Mouse (Mus musculus): Measurements from ENCODE around the gene Wdr6. TPM values are rescaled to one million over a fixed set of nuclear protein-coding genes. Genes with fewer than 3 reads are reported as not detected.

Gene Wdr6
- polyA plus RNA-seq, 1 experiment from 2014 or later = 64.4 TPM

- H3K9me3 ChIP-seq (ENCODE audit: control insufficient read depth, low read length) = no peaks in the 10 kb centered on the region
- H3K9ac ChIP-seq (ENCODE audit: low read depth, low read length) = no peak overlapping the region
- H3K27me3 ChIP-seq (replicated peaks; ENCODE audit: control insufficient read depth, insufficient read depth, low read length) = no peaks in the 10 kb centered on the region
- no peak overlapping the region for H3K27ac ChIP-seq (ENCODE audit: low read length)
- ATAC-seq = no peak
- 83% methylated on average over 37 of the region's 37 CpGs for WGBS
- H3K4me1 ChIP-seq (ENCODE audit: control insufficient read depth, insufficient read depth, low read length) = peaks cover 36% of the 10 kb centered on the region
- H3K4me3 ChIP-seq (ENCODE audit: low read length) = no peak overlapping the region
- no peak overlapping the region for H3K4me2 ChIP-seq (ENCODE audit: low read depth, low read length)
- H3K36me3 ChIP-seq (ENCODE audit: control insufficient read depth, insufficient read depth, low read length) = peaks cover 19% of the 10 kb centered on the region
Measured at GRCm38 (mm10) chr9:108575321-108576297, 2.9 kb downstream of the Wdr6 start.

- no peaks in the 10 kb centered on the region for H3K9me3 ChIP-seq (ENCODE audit: control insufficient read depth, low read length)
- WGBS = 88% methylated on average over 12 of the region's 12 CpGs
- H3K27me3 ChIP-seq (replicated peaks; ENCODE audit: control insufficient read depth, insufficient read depth, low read length) = no peaks in the 10 kb centered on the region
- no peak overlapping the region for H3K9ac ChIP-seq (ENCODE audit: low read depth, low read length)
- H3K27ac ChIP-seq (ENCODE audit: low read length) = no peak overlapping the region
- ATAC-seq = no peak
- H3K4me1 ChIP-seq (ENCODE audit: control insufficient read depth, insufficient read depth, low read length) = peaks cover 40% of the 10 kb centered on the region
- no peak overlapping the region for H3K4me3 ChIP-seq (ENCODE audit: low read length)
- H3K36me3 ChIP-seq (ENCODE audit: control insufficient read depth, insufficient read depth, low read length) = peaks cover 19% of the 10 kb centered on the region
- H3K4me2 ChIP-seq (ENCODE audit: low read depth, low read length) = no peak overlapping the region
Measured at GRCm38 (mm10) chr9:108574921-108575320, 3.6 kb downstream of the Wdr6 start.

GRCm38 (mm10) chr9:108573774-108574690, 4.5 kb downstream of the Wdr6 start:
- 55% methylated on average over 26 of the region's 26 CpGs for WGBS

GRCm38 (mm10) chr9:108572321-108572720, 6.2 kb downstream of the Wdr6 start:
- Histone ChIP-seq H3K4me3 (ENCODE audit: low read length) (no peak overlapping the region), H3K9me3 (ENCODE audit: control insufficient read depth, low read length) (no peaks in the 10 kb centered on the region), H3K4me2 (ENCODE audit: low read depth, low read length) (no peak overlapping the region), H3K36me3 (ENCODE audit: control insufficient read depth, insufficient read depth, low read length) (peaks cover 19% of the 10 kb centered on the region), H3K27me3 (replicated peaks; ENCODE audit: control insufficient read depth, insufficient read depth, low read length) (no peaks in the 10 kb centered on the region), H3K27ac (ENCODE audit: low read length) (no peak overlapping the region), H3K4me1 (ENCODE audit: control insufficient read depth, insufficient read depth, low read length) (peaks cover 33% of the 10 kb centered on the region), H3K9ac (ENCODE audit: low read depth, low read length) (no peak overlapping the region)
- 73% methylated on average over 10 of the region's 10 CpGs for WGBS
- ATAC-seq = no peak

More at GRCm38 (mm10) chr9:108573774-108574690, 4.5 kb downstream of the Wdr6 start:
- Histone ChIP-seq H3K27ac (ENCODE audit: low read length) (no peak overlapping the region), H3K4me3 (ENCODE audit: low read length) (no peak overlapping the region), H3K4me2 (ENCODE audit: low read depth, low read length) (no peak overlapping the region), H3K9me3 (ENCODE audit: control insufficient read depth, low read length) (no peaks in the 10 kb centered on the region), H3K27me3 (replicated peaks; ENCODE audit: control insufficient read depth, insufficient read depth, low read length) (no peaks in the 10 kb centered on the region), H3K36me3 (ENCODE audit: control insufficient read depth, insufficient read depth, low read length) (peaks cover 19% of the 10 kb centered on the region), H3K9ac (ENCODE audit: low read depth, low read length) (no peak overlapping the region), H3K4me1 (ENCODE audit: control insufficient read depth, insufficient read depth, low read length) (peaks cover 34% of the 10 kb centered on the region)
- no peak for ATAC-seq

- H3K9me3 ChIP-seq (ENCODE audit: control insufficient read depth, low read length) = no peaks in the 10 kb centered on the region
- no peak for ATAC-seq
- peaks cover 25% of the 10 kb centered on the region for H3K4me1 ChIP-seq (ENCODE audit: control insufficient read depth, insufficient read depth, low read length)
- no peak overlapping the region for H3K4me3 ChIP-seq (ENCODE audit: low read length)
- no peak overlapping the region for H3K4me2 ChIP-seq (ENCODE audit: low read depth, low read length)
- H3K36me3 ChIP-seq (ENCODE audit: control insufficient read depth, insufficient read depth, low read length) = peaks cover 19% of the 10 kb centered on the region
- 91% methylated on average over 16 of the region's 16 CpGs for WGBS
- H3K27me3 ChIP-seq (replicated peaks; ENCODE audit: control insufficient read depth, insufficient read depth, low read length) = no peaks in the 10 kb centered on the region
- H3K27ac ChIP-seq (ENCODE audit: low read length) = no peak overlapping the region
- no peak overlapping the region for H3K9ac ChIP-seq (ENCODE audit: low read depth, low read length)
Measured at GRCm38 (mm10) chr9:108571401-108571973, 7.1 kb downstream of the Wdr6 start.

- Histone ChIP-seq H3K4me3 (ENCODE audit: low read length) (peak overlapping the region; percentile 71), H3K27me3 (replicated peaks; ENCODE audit: control insufficient read depth, insufficient read depth, low read length) (no peaks in the 10 kb centered on the region), H3K27ac (ENCODE audit: low read length) (peak overlapping the region; percentile 57), H3K4me1 (ENCODE audit: control insufficient read depth, insufficient read depth, low read length) (peaks cover 34% of the 10 kb centered on the region), H3K9me3 (ENCODE audit: control insufficient read depth, low read length) (no peaks in the 10 kb centered on the region), H3K9ac (ENCODE audit: low read depth, low read length) (peak overlapping the region; percentile 73), H3K36me3 (ENCODE audit: control insufficient read depth, insufficient read depth, low read length) (peaks cover 13% of the 10 kb centered on the region), H3K4me2 (ENCODE audit: low read depth, low read length) (peak overlapping the region; percentile 98)
- ATAC-seq = peak; percentile 13
- WGBS = 1% methylated on average over 40 of the region's 40 CpGs
Measured at GRCm38 (mm10) chr9:108570207-108570896, 8.2 kb downstream of the Wdr6 start.

GRCm38 (mm10) chr9:108569381-108570206, 8.9 kb downstream of the Wdr6 start, which contains the start of gene Dalrd3:
TSS of gene Dalrd3 (plus strand) at chr9:108569886.
- Histone ChIP-seq H3K4me2 (ENCODE audit: low read depth, low read length) (peak within 1 kb of the TSS; percentile 98), H3K4me3 (ENCODE audit: low read length) (peak within 1 kb of the TSS; percentile 82), H3K9me3 (ENCODE audit: control insufficient read depth, low read length) (no peaks in the 10 kb centered on the region), H3K27ac (ENCODE audit: low read length) (peak within 1 kb of the TSS; percentile 98), H3K27me3 (replicated peaks; ENCODE audit: control insufficient read depth, insufficient read depth, low read length) (no peaks in the 10 kb centered on the region), H3K36me3 (ENCODE audit: control insufficient read depth, insufficient read depth, low read length) (peaks cover 12% of the 10 kb centered on the region), H3K4me1 (ENCODE audit: control insufficient read depth, insufficient read depth, low read length) (peaks cover 34% of the 10 kb centered on the region), H3K9ac (ENCODE audit: low read depth, low read length) (peak within 1 kb of the TSS; percentile 73)
- WGBS = 6% methylated on average over 42 of the region's 42 CpGs
- peak; percentile 61 for ATAC-seq

GRCm38 (mm10) chr9:108568511-108568921, 10.0 kb downstream of the Wdr6 start:
- no peak for ATAC-seq
- 73% methylated on average over 17 of the region's 17 CpGs for WGBS
- H3K4me1 ChIP-seq (ENCODE audit: control insufficient read depth, insufficient read depth, low read length) = peaks cover 31% of the 10 kb centered on the region
- peak overlapping the region; percentile 98 for H3K27ac ChIP-seq (ENCODE audit: low read length)
- H3K27me3 ChIP-seq (replicated peaks; ENCODE audit: control insufficient read depth, insufficient read depth, low read length) = no peaks in the 10 kb centered on the region
- peak overlapping the region; percentile 89 for H3K9ac ChIP-seq (ENCODE audit: low read depth, low read length)
- peak overlapping the region; percentile 98 for H3K4me2 ChIP-seq (ENCODE audit: low read depth, low read length)
- no peaks in the 10 kb centered on the region for H3K9me3 ChIP-seq (ENCODE audit: control insufficient read depth, low read length)
- H3K36me3 ChIP-seq (ENCODE audit: control insufficient read depth, insufficient read depth, low read length) = peaks cover 16% of the 10 kb centered on the region
- H3K4me3 ChIP-seq (ENCODE audit: low read length) = peak overlapping the region; percentile 82

Measured in intestine, embryonic 16.5 days (tissue).